Mouse (Mus musculus) small intestine, adult 2 months (tissue): Measurements from ENCODE around the gene Ptges3l. TPM values are rescaled to one million over a fixed set of nuclear protein-coding genes. Genes with fewer than 3 reads are reported as not detected.
"Not testable (repeated sequence)": the region's sequence is repeated elsewhere in the genome, so short reads cannot be mapped to it uniquely, and the experiment has no call there.

ENCODE experiments used
- H3K27ac ChIP-seq: fragments of 200-500 bp; 2 replicates; pipeline ENCODE4 v1.5.1; 2012; ENCODE audit warnings: low read depth, low read length, control low read depth, inconsistent platforms; ENCODE audit not compliant: insufficient read depth
- H3K27me3 ChIP-seq: fragments of 200-500 bp; 2 replicates; pipeline ENCODE4 v1.6.1; 2012; ENCODE audit warnings: mild to moderate bottlenecking, moderate library complexity, low read length, inconsistent platforms; ENCODE audit not compliant: control insufficient read depth, insufficient read depth
- H3K36me3 ChIP-seq: fragments of 200-500 bp; 2 replicates; pipeline ENCODE4 v1.6.1; 2012; ENCODE audit warnings: mild to moderate bottlenecking, low read length, control low read depth, inconsistent platforms; ENCODE audit not compliant: control insufficient read depth, insufficient read depth
- H3K4me1 ChIP-seq: fragments of 200-500 bp; 2 replicates; pipeline ENCODE4 v1.6.1; 2012; ENCODE audit warnings: low read length, inconsistent platforms, mixed read lengths; ENCODE audit not compliant: control insufficient read depth, insufficient read depth, insufficient read length
- H3K4me3 ChIP-seq: fragments of 200-500 bp; 2 replicates; pipeline ENCODE4 v1.5.1; 2012; ENCODE audit warnings: low read depth, mild to moderate bottlenecking, control low read depth, inconsistent platforms, low read length, moderate library complexity
- CTCF ChIP-seq: fragments of 200-500 bp; IDR thresholded peaks from 2 replicates; pipeline ENCODE4 v1.5.1; 2012; ENCODE audit warnings: low read depth, mild to moderate bottlenecking, control low read depth, inconsistent platforms, low read length, moderate library complexity, mixed read lengths; ENCODE audit not compliant: insufficient replicate concordance, insufficient read length; ENCODE audit errors: extremely low read depth
- POLR2A ChIP-seq: fragments of 200-500 bp; IDR thresholded peaks from 2 replicates; pipeline ENCODE4 v1.6.1; 2012; ENCODE audit warnings: low read depth, mild to moderate bottlenecking, control low read depth, inconsistent platforms, low read length, moderate library complexity
- WGBS: fragments of 180-500 bp; shearing (Covaris S2); methylation state at CpG from one replicate; pipeline ENCODE4 v1.1.7; 2018; 5-methylcytosine and 5-hydroxymethylcytosine counted together
- polyA plus RNA-seq: library from polyadenylated mRNA; depleted of rRNA; stranded (reverse); fragments of >200 nt; gene quantifications from 2 replicates; pipeline ENCODE4 v1.2.3, GENCODE M21; 2012

Gene Ptges3l
- polyA plus RNA-seq, 1 experiment: 0.51 TPM

GRCm38 (mm10) chr11:101447786-101448185 lies 22.7 kb upstream of the Ptges3l start:
- no peaks in the 10 kb centered on the region for H3K27me3 ChIP-seq
- no peak overlapping the region; the same call in 1 of the 2 replicates for H3K4me3 ChIP-seq
- 70% methylated on average over 5 of the region's 5 CpGs for WGBS
- peaks cover 11% of the 10 kb centered on the region; the same call in 1 of the 2 replicates for H3K4me1 ChIP-seq
- TF ChIP-seq CTCF (no peak), POLR2A (no peak)
- peak overlapping the region; percentile 58; the same call in 1 of the 2 replicates for H3K27ac ChIP-seq
- peaks cover 23% of the 10 kb centered on the region for H3K36me3 ChIP-seq

- WGBS: 87% methylated on average over 8 of the region's 8 CpGs
- not testable (repeated sequence) for H3K4me1 ChIP-seq, H3K27ac ChIP-seq, H3K27me3 ChIP-seq, H3K4me3 ChIP-seq
- peaks cover 23% of the 10 kb centered on the region for H3K36me3 ChIP-seq
These were observed 21.7 kb upstream of the Ptges3l start for GRCm38 (mm10) chr11:101446860-101447259.

- H3K4me3 ChIP-seq: no peak overlapping the region
- H3K36me3 ChIP-seq: peaks cover 23% of the 10 kb centered on the region
- H3K27ac ChIP-seq: no peak overlapping the region
- no peaks in the 10 kb centered on the region for H3K27me3 ChIP-seq
- TF ChIP-seq POLR2A: no peak
- TF ChIP-seq CTCF: no peak
- 80% methylated on average over 1 of the region's 1 CpGs for WGBS
- peaks cover 4% of the 10 kb centered on the region; the same call in 1 of the 2 replicates for H3K4me1 ChIP-seq
These were observed 21.2 kb upstream of the Ptges3l start for GRCm38 (mm10) chr11:101446319-101446718.

GRCm38 (mm10) chr11:101442760-101443159 lies 17.6 kb upstream of the Ptges3l start:
- no peak for TF ChIP-seq POLR2A
- TF ChIP-seq CTCF: no peak
- under 1% methylated on average over 14 of the region's 14 CpGs for WGBS
- Histone ChIP-seq H3K27me3 (no peaks in the 10 kb centered on the region), H3K27ac (peak overlapping the region; percentile 54; the same call in 1 of the 2 replicates), H3K4me3 (peak overlapping the region; percentile 74), H3K36me3 (peaks cover 23% of the 10 kb centered on the region), H3K4me1 (peaks cover 3% of the 10 kb centered on the region; the same call in 1 of the 2 replicates)

- Histone ChIP-seq H3K4me3 (peak within 1 kb of the TSS; percentile 74), H3K27me3 (no peaks in the 10 kb centered on the region), H3K27ac (peak within 1 kb of the TSS; percentile 54; the same call in 1 of the 2 replicates), H3K36me3 (peaks cover 23% of the 10 kb centered on the region), H3K4me1 (peaks cover 3% of the 10 kb centered on the region; the same call in 1 of the 2 replicates)
- TF ChIP-seq CTCF (peak; percentile 74), POLR2A (peak; percentile 62; the same call in 1 of the 2 replicates)
- WGBS: under 1% methylated on average over 42 of the region's 42 CpGs
These were observed 17.1 kb upstream of the Ptges3l start, which contains the start of gene Rpl27 for GRCm38 (mm10) chr11:101442127-101442693. TSS of gene Rpl27 (plus strand) at chr11:101442298.

GRCm38 (mm10) chr11:101441450-101442126 lies 16.5 kb upstream of the Ptges3l start:
- WGBS: 28% methylated on average over 15 of the region's 15 CpGs

GRCm38 (mm10) chr11:101438006-101438405 lies 12.9 kb upstream of the Ptges3l start:
- not testable (repeated sequence) for H3K27ac ChIP-seq, H3K4me1 ChIP-seq, H3K4me3 ChIP-seq, H3K27me3 ChIP-seq
- peaks cover 24% of the 10 kb centered on the region for H3K36me3 ChIP-seq
- 52% methylated on average over 3 of the region's 3 CpGs for WGBS

More at GRCm38 (mm10) chr11:101441450-101442126, 16.5 kb upstream of the Ptges3l start:
- H3K27ac ChIP-seq, H3K27me3 ChIP-seq, H3K4me1 ChIP-seq: not testable (repeated sequence)
- peaks cover 23% of the 10 kb centered on the region for H3K36me3 ChIP-seq
- H3K4me3 ChIP-seq: peak overlapping the region; percentile 41
